Mouse (Mus musculus) urinary bladder, adult 2 months (tissue): Measurements from ENCODE around the gene Rsad2. TPM values are rescaled to one million over a fixed set of nuclear protein-coding genes. Genes with fewer than 3 reads are reported as not detected.

ENCODE experiments used
- DNase-seq: peaks from one replicate; pipeline ENCODE4 v3.0.0; 2022; ENCODE audit warnings: low spot score
- polyA plus RNA-seq: library from polyadenylated mRNA; depleted of rRNA; stranded (reverse); fragments of >200 nt; gene quantifications from 2 replicates; pipeline ENCODE4 v1.2.3, GENCODE M21; 2012; rRNA removed

The Rsad2 gene
- polyA plus RNA-seq, 1 experiment = 2.5 TPM

GRCm38 (mm10) chr12:26401696-26402470, 54.4 kb downstream of the Rsad2 start:
- DNase-seq = no peak

DNA sequence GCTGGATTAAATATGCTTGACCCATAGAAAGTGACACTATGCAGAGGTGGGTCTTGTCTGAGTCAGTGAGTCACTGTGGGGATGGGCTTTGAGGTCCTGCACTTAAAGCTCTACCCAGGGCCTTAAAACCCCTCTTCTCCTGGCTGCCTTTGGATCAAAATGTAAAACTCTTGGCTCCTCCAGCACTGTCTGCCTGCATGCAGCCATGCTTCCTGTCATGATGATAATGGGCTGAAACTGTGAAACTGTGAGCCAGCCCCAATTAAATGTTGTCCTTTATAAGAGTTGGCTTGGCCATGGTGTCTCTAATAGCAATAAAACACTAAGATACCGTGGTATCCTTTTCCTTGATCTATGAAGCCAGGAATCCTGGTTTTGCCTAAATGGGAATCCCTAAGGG, 55.0 kb downstream of the Rsad2 start:
- DNase-seq = no peak

- no peak for DNase-seq
Observed at GRCm38 (mm10) chr12:26400762-26401161, 55.5 kb downstream of the Rsad2 start.

GRCm38 (mm10) chr12:26399391-26399790, 56.9 kb downstream of the Rsad2 start:
- DNase-seq = no peak

- no peak for DNase-seq
Observed at GRCm38 (mm10) chr12:26398597-26398996, 57.7 kb downstream of the Rsad2 start.

- no peak for DNase-seq
Observed at GRCm38 (mm10) chr12:26394485-26395470, 61.5 kb downstream of the Rsad2 start.

GRCm38 (mm10) chr12:26393291-26393690, 63.0 kb downstream of the Rsad2 start:
- no peak for DNase-seq

Other genes starting within 250 kb of the Rsad2 start
- 3.4 and 5.5 TPM in 2 replicates for gene Rnf144a, start 41.2 kb downstream of the Rsad2 start, polyA plus RNA-seq
- gene Cmpk2, start 12.8 kb upstream of the Rsad2 start, polyA plus RNA-seq = 3.9 and 4.8 TPM in 2 replicates